Comparison of ENCODE assay signal across 20 mouse cellular contexts in the genomic region with DNA sequence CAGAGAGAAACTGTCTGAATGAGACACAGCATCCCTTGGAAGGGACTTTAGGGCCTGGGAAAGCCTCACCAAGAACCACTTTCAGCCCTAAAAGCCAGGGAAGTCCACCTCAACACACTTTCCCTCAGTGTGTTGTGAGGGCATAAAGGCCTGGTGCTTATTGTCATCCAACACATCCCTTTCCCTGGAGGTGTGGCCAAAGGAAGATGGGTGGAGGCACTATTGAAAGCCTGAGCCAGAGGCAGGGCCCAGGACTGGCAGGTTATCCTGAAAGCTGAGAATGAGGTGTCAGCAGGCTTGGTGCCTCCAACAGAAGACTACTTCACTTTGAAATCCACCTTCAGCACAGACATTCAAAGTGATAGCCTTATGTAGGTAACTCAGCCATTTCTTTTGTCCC. TPM values are rescaled to one million over a fixed set of nuclear protein-coding genes. Genes with fewer than 3 reads are reported as not detected.
DNase-seq lines count a peak whose midpoint lies in the region; ATAC-seq and TF ChIP-seq lines count a peak whose summit lies in the region.
"Had no signal": no experiment of that assay in that cellular context is flagged by ENCODE, and none has a peak within 500 bp of the region (broad histone marks: within the 10 kb centered on the region; RNA-seq: fewer than 3 reads in every experiment).

No protein-coding gene starts in this region.

- H3K9ac ChIP-seq in liver, embryonic 11.5 days (ENCODE audit: low read depth, low read length): no peak overlapping the region
- H3K9ac ChIP-seq in liver, postnatal 0 days (replicated peaks): no peak overlapping the region
- H3K9ac ChIP-seq: embryonic facial prominence, embryonic 12.5 days; forebrain, postnatal 0 days; liver, embryonic 15.5 days had no signal

- ATAC-seq in liver, embryonic 11.5 days (replicated peaks; ENCODE audit: low FRiP score): no peak
- no peak for ATAC-seq in liver, postnatal 0 days
- ATAC-seq: forebrain, postnatal 0 days had no signal

- H3K4me3 ChIP-seq in liver, embryonic 11.5 days (ENCODE audit: low read depth, low read length): no peak overlapping the region
- H3K4me3 ChIP-seq in liver, postnatal 0 days (ENCODE audit: low read depth, low read length): no peak overlapping the region
- peak overlapping the region; percentile 49 for H3K4me3 ChIP-seq in testis, adult 2 months (ENCODE audit: control insufficient read depth, low read depth, low read length)
- H3K4me3 ChIP-seq: embryonic facial prominence, embryonic 12.5 days; erythroblast, embryonic 14.5 days; liver, embryonic 15.5 days had no signal

- H3K27me3 ChIP-seq in liver, embryonic 11.5 days (replicated peaks; ENCODE audit: control insufficient read depth, insufficient read depth, low read length): no peaks in the 10 kb centered on the region
- H3K27me3 ChIP-seq in liver, postnatal 0 days (ENCODE audit: insufficient read depth, low read length): no peaks in the 10 kb centered on the region
- no peaks in the 10 kb centered on the region for H3K27me3 ChIP-seq in testis, adult 2 months (ENCODE audit: control insufficient read depth, insufficient read depth, low read length)
- H3K27me3 ChIP-seq: embryonic facial prominence, embryonic 12.5 days; liver, embryonic 15.5 days had no signal

- no peak for TF ChIP-seq EP300 in liver, postnatal 0 days (IDR thresholded peaks at IDR 0.05; ENCODE audit: low read depth)

- no peak overlapping the region for H3K4me2 ChIP-seq in liver, embryonic 11.5 days
- no peak overlapping the region for H3K4me2 ChIP-seq in liver, postnatal 0 days (ENCODE audit: low read depth, low read length)
- H3K4me2 ChIP-seq: embryonic facial prominence, embryonic 12.5 days; liver, embryonic 15.5 days; midbrain, embryonic 11.5 days had no signal

- no peaks in the 10 kb centered on the region for H3K4me1 ChIP-seq in liver, embryonic 11.5 days (replicated peaks; ENCODE audit: control insufficient read depth, insufficient read depth, low read length)
- no peaks in the 10 kb centered on the region for H3K4me1 ChIP-seq in liver, postnatal 0 days (ENCODE audit: insufficient read depth)
- H3K4me1 ChIP-seq in testis, adult 2 months (ENCODE audit: control insufficient read depth, insufficient read depth, low read length): no peaks in the 10 kb centered on the region
- H3K4me1 ChIP-seq: embryonic facial prominence, embryonic 12.5 days; liver, embryonic 15.5 days had no signal

- intact Hi-C loops in heart, postnatal 25 days (cut with DNase I): no loop called here

- H3K36me3 ChIP-seq in liver, embryonic 11.5 days (ENCODE audit: control insufficient read depth, insufficient read depth, low read length): peaks cover 22% of the 10 kb centered on the region
- peaks cover 17% of the 10 kb centered on the region for H3K36me3 ChIP-seq in liver, postnatal 0 days (replicated peaks; ENCODE audit: insufficient read depth, low read length)
- peaks cover 3% of the 10 kb centered on the region for H3K36me3 ChIP-seq in testis, adult 2 months (ENCODE audit: control insufficient read depth, insufficient read depth, low read length)

- TF ChIP-seq CTCF in liver, postnatal 0 days (IDR thresholded peaks at IDR 0.05; ENCODE audit: low read depth): no peak
- no peak for TF ChIP-seq CTCF in testis, adult 2 months (IDR thresholded peaks at IDR 0.05; ENCODE audit: control insufficient read depth, insufficient read depth, insufficient replicate concordance, low read depth, low read length)

- no peak; the same call in 1 of the 2 replicates for TF ChIP-seq POLR2A in testis, adult 2 months (IDR thresholded peaks at IDR 0.05; ENCODE audit: control insufficient read depth, low read depth, low read length)

- no peak overlapping the region for H3K27ac ChIP-seq in liver, embryonic 11.5 days (ENCODE audit: low read depth, low read length)
- no peak overlapping the region for H3K27ac ChIP-seq in liver, postnatal 0 days (ENCODE audit: low read depth)
- peak overlapping the region; percentile 45; the same call in 1 of the 2 replicates for H3K27ac ChIP-seq in testis, adult 2 months (ENCODE audit: control insufficient read depth, insufficient read depth, low read depth, low read length)
- H3K27ac ChIP-seq: embryonic facial prominence, embryonic 12.5 days; liver, embryonic 15.5 days; macrophage had no signal

- DNase-seq in adrenal gland, adult (ENCODE audit: inconsistent age in 2 of 2, low spot score in 1 of 2): peak; percentile 5 to 30
- no peak for DNase-seq in adrenal gland, postnatal 14 days
- DNase-seq in heart, adult 8-10 months (ENCODE audit: low spot score): peak; percentile 24
- no peak for DNase-seq in heart, postnatal 25 days (ENCODE audit: low spot score)
- peak; percentile 24 for DNase-seq in liver, embryonic 11.5 days (ENCODE audit: low spot score)
- no peak for DNase-seq in liver, postnatal 0 days
- no peak for DNase-seq in testis, postnatal 10 days (ENCODE audit: low spot score)
- DNase-seq: adrenal gland, postnatal 25 days; cerebellum, adult 11 months; cerebellum, postnatal 10 days; forebrain, postnatal 0 days; right cerebral cortex, adult 18-20 months; thymus, adult 18-20 months; thymus, postnatal 4 days had no signal

- H3K9me3 ChIP-seq in liver, embryonic 11.5 days (ENCODE audit: control insufficient read depth, low read length): peaks cover 4% of the 10 kb centered on the region; the same call in 1 of the 2 replicates
- H3K9me3 ChIP-seq in liver, postnatal 0 days (ENCODE audit: low read length): no peaks in the 10 kb centered on the region
- H3K9me3 ChIP-seq: embryonic facial prominence, embryonic 12.5 days; liver, embryonic 15.5 days had no signal

RNA-seq across cellular contexts. Expression of a gene that starts 27.3 kb away (rescaled TPM):
- total RNA-seq in adrenal gland, postnatal 14 days (2021): 5.9 and 7.2 TPM in 2 replicates
- total RNA-seq in heart, adult 8-10 months (2022): 1 to 10 TPM in 2 of 4 experiments, under 1 TPM in 2; 0.72 to 1.0 (median 0.86) TPM
- total RNA-seq in heart, postnatal 25 days (2021): under 1 TPM; 0.61 to 0.65 TPM
- polyA plus RNA-seq in liver, embryonic 11.5 days (2014; fragmentation: Nextera tagmentation; extraction: Ambion mirVana): 0.86 and 0.92 TPM in 2 replicates
- polyA plus RNA-seq in liver, postnatal 0 days (2015; fragmentation: Nextera tagmentation; extraction: Ambion mirVana): 0.14 and 0.18 TPM in 2 replicates
- 2.9 and 3.6 TPM in 2 replicates for polyA plus RNA-seq in testis, adult 2 months (2012; rRNA removed)

RNA-seq across cellular contexts. Expression of a gene that starts 27.7 kb away (rescaled TPM):
- total RNA-seq in adrenal gland, postnatal 14 days (2021): 5.7 and 5.8 TPM in 2 replicates
- total RNA-seq in heart, adult 8-10 months (2022): 1 to 10 TPM; 3.0 to 5.0 (median 3.8) TPM
- total RNA-seq in heart, postnatal 25 days (2021): 1 to 10 TPM; 3.6 to 4.0 TPM
- polyA plus RNA-seq in liver, embryonic 11.5 days (2014; fragmentation: Nextera tagmentation; extraction: Ambion mirVana): 2.2 and 2.6 TPM in 2 replicates
- polyA plus RNA-seq in liver, postnatal 0 days (2015; fragmentation: Nextera tagmentation; extraction: Ambion mirVana): 1.1 and 1.2 TPM in 2 replicates
- 1.2 and 1.3 TPM in 2 replicates for polyA plus RNA-seq in testis, adult 2 months (2012; rRNA removed)
- polyA plus RNA-seq: erythroblast, embryonic 14.5 days had no signal

Comparison
In these comparisons a context has a peak if more than half of its experiments do, and no peak if none do; other contexts are left out.
1. DNase-seq: peak in adrenal gland, adult (2 of 2), heart, adult 8-10 months (single experiment) and liver, embryonic 11.5 days (single experiment); none in adrenal gland, postnatal 14 days (single experiment), heart, postnatal 25 days (single experiment), liver, postnatal 0 days (single experiment) and testis, postnatal 10 days (single experiment).